Mouse (Mus musculus) activated CD4-positive, CD25-positive, alpha-beta regulatory T cell, adult 4 months (primary cell): ENCODE data around the gene Bok. TPM values are rescaled to one million over a fixed set of nuclear protein-coding genes. Genes with fewer than 3 reads are reported as not detected.
"Not testable (repeated sequence)": the region's sequence is repeated elsewhere in the genome, so short reads cannot be mapped to it uniquely, and the experiment has no call there.

Experiments
- ATAC-seq: one replicate; pipeline ENCODE4 v1.8.0; 2017
- polyA plus RNA-seq, 2 experiments: library from polyadenylated mRNA; unstranded; fragments of 100-300 nt; shearing (Covaris generic); gene quantifications; one replicate each; pipeline ENCODE4 v1.2.1; 2017

Gene Bok
- not detected for polyA plus RNA-seq

GRCm38 (mm10) chr1:93685401-93686244 lies at the start of gene Bok:
Gene Bok (plus strand): TSS chr1:93685660.
- no peak for ATAC-seq

DNA sequence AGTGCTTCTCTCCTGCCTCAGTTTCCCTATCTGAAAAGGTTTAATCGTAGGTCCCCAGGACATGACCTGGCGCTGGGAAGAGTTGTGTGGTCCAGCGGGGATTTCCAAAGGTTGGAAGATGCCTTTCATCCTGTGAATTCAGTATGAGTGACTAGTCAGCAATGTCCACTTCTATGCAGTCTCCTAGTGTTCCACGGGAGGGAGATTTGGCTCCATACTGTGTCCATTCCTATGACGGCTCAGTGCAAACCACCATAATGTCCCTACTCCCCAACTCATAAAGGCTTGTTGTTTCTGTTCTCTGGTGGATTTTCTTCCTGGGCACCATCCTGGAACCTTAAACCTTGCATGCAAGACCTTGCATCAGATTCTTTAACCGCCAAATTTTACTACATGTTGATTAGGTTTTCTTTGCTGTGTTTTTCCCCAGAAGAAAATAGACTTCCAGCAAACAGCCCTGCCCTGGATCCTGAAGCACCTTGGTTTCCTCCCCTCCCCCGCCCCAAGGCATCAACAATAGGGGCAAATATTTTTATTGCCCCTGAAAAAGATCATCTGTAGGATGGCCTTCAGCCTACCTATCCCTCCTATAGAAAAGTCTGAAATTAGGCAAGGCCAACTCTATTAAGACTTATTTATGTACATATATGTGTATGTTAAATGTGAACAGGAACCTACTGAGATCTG lies 49.1 kb upstream of the Bok start:
- no peak for ATAC-seq

GRCm38 (mm10) chr1:93641978-93642377 lies 43.5 kb upstream of the Bok start:
- ATAC-seq, result no peak

DNA sequence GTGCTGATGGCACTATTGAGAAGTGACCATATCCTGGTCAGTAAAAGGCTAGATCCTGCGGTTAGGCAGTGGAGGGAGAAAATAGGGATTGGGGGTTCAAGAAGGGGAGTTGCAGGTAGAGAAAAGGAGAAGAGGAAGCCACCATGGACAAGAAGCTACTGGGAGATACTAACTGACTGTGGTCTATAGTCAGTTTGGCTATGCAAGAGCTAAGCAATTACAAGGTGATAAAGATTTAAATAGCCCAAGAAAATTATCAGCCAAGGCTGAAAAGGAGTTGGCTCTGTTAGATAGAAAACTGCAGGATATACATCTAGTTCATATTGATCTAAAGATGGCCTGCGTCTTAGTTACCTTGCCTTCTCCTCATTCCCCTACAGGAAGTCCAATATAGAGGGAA lies 42.8 kb upstream of the Bok start:
- ATAC-seq, result no peak

DNA sequence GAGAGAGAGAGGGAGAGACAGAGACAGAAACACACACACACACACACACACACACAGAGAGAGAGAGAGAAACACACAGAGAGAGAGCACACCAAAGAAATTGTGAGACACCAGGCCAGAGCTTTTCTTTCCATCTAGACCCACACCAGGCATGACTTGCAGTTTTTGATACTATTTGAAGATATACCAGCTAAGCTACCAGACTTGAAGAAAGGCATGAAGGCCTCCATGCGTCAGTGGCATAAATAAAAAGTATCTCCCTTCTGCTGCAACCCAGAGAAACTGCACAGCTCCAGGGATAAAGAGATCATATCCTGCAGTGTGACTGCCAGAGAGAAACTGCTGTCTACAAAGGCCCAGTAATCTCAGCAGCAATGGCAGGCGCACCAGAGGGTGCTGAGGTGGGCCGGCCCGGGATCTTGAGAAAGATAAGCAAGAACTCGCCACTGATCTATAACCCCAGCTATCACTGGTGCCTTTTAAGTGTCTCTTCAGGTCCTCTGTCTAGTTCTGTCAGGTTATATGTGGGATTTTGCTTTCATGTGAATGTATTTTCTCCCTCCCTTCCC lies 35.8 kb upstream of the Bok start:
- ATAC-seq, result no peak

DNA sequence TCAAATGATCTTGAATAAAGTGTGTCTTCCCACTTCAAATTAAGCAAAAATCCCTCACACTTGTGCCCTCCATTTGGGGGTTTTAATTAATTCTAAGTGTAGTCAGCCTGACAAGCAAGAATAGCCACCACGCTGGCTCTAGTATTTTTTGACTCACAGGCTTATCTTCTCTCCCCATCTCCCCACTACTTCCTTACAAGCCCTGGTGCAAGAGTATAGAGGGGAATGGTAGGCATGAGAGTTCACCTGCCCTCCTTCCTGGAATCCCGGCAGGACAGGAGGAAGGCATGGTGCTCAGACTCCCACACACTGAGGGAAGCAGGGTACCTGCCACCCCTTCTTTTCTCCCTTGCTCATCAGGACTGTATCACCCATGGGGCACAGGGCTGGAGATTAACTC lies 31.2 kb upstream of the Bok start:
- ATAC-seq, result no peak

GRCm38 (mm10) chr1:93654798-93655197 lies 30.7 kb upstream of the Bok start:
- ATAC-seq, result no peak

DNA sequence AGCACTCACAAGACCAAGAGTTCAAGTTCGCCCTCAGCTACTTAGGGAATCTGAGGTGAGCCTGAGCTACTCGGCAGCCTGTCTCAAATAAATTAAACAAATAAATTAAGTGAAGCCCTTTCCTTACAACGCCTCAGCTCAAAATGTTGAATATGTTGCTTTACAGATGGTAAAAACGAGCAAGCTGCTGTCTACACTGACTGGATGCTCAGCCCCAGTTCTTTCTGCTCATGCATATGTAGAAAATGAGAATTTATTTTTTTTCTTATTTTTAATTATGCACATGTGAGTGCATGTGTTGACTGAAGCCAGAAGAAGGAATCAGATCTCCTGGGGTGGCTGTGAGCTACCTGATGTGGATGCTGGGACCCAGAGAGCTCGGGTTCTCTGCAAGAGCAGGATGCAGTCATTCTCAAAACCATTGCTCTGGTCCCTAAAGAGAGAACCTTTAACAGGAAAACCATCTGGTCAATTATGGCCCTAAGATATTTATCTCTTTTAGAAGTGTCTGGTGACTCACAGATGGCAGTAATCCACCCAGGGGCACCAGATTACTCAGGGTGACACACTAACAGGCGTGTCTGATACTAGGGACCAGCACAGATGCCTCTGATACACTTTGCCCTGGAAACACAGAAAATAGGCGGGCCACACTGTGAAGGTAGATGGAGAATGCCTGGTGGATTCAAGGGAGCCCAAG lies 29.0 kb upstream of the Bok start:
- ATAC-seq, result no peak

DNA sequence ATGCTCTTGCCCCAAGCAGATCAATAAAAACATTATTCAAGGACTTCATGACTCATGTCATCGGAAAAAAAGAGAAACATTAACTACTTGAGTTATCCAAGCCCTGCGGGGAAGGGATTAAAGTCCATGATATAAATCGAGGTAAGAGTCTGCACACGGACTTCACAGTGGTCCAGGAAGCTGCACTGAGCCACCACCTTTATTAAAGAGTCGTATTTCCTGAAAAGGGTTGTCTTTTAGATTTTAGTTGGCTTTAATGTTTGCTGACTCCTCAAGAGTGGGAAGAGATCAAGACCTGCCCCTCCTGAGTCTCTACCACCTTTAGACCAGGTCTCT lies 28.5 kb upstream of the Bok start:
- no peak for ATAC-seq

DNA sequence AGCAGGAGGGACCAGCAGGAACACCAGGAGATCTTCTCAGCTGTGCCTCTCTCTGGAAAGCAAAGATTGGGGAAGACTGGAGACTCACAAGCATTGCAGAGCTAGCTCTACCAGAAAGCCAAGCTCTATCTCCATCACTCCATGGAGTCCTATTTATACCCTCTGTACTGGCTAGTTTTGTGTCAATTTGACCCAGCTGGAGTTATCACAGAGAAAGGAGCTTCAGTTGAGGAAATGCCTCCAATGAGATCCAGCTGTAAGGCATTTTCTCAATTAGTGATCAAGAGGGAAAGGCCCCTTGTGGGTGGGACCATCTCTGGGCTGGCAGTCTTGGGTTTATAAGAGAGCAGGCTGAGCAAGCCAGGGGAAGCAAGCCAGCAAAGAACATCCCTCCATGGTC lies 26.9 kb upstream of the Bok start, which contains the start of gene Stk25:
Gene Stk25, minus strand, starts transcription at position 101 of the 400 bp plus-strand sequence.
- not testable (repeated sequence) for ATAC-seq

GRCm38 (mm10) chr1:93667760-93668400 lies 17.6 kb upstream of the Bok start:
- no peak for ATAC-seq

DNA sequence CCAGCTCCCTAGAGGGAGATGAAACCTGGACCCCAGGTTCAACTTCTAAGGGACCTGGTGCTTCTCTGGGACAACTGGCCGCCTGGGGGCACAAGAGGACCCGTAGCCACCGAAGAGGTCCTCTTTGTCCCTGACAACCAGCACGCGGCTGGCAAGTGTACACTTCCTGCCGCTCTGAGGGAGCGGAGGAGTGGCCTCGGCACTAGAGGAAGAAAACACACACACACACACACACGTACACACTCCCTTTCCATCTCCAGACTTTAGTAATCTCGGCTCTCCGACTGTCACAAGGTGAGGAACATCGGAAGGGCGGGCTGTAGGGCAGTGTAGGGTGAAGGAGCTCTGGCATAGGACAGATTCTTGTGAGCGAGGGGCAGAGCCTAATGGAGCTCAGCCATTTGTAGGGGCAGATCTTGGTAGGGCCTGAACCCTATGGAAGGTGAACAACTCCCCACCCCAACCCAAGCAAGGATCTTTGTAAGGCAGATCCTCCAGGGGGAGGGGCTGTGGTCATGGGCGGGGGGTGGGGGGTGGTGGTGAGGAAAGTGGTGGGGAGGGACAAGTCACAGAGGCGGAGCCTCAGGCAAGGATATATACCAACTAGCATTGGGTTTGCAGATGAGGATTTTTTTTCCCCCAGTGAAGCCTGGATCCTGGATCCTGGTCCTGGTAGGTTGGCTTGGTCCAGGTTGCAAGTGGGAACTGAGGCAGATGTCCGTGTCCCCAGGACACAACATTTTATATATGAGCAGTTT lies 16.5 kb upstream of the Bok start:
- peak; percentile 78 for ATAC-seq

DNA sequence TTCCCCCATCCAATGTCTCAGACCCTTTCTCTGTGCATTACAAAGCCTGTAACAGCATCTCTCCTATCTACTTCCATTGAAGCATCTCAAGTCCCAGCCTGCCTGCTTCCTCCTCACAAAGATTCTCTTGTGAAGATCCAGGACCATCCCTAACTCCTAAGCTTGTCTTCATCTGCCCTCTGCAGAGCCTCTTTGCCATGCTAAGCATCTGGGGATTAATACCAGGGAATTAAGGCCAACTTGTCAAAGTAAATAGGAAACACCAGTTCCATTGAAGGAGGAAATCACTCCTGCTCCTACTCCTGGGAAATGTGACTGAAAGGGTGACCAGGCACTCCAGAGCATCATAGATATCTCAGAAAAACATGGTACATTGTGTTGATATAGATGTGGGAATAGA lies 15.5 kb upstream of the Bok start:
- no peak for ATAC-seq

GRCm38 (mm10) chr1:93672682-93673081 lies 12.8 kb upstream of the Bok start:
- ATAC-seq, result no peak

DNA sequence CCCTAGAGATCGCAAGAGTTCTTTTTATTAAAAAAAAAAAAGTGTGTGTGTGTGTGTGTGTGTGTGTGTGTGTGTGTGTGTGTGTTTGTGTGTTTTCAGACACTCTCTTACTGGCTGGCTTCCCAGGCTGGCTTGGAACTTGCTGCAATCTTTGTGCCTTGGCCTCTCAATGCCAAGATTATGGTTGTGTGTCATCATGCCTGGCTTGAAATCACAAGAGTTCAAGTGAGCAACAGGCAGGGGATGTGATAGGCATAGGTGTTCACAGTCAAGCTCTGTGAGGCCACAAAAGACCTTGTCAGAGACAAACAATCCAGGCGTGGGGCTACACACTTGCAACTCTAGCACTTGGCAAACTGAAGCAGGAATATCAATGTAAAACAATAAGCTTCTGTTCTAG lies 7.1 kb upstream of the Bok start:
- ATAC-seq, result no peak

DNA sequence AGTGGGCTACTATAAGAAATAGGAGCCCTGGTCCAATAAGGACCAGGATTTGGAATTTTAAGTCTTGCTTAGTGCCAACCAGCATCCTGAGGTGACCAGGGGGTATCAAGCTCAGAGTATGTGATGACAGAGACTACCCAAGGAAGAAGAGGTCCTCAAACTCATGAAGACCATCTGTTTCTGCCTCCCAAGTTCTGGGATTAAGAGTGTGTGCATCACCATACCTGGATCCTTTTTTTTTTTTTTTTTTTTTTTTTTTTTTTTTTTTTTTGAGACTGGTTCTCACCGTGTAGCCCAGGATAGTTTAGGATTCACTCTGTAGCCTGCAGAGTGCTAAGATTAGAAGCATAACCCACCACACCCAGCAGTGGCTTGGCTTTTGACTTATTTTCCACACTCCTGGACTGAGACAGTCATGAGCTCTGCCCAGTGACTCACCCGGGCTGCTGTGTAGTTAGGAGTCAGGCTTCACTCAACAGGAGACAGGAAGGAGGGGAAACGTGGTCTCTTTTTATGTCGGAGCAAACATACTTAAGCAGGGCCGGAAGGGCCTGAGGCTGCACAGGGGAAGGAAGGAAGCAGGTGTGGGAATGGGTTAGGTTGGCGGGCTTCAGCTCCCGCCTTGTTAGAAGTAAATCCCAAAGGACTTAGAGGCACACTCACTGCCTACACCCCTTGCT lies 5.4 kb upstream of the Bok start:
- ATAC-seq, result no peak

DNA sequence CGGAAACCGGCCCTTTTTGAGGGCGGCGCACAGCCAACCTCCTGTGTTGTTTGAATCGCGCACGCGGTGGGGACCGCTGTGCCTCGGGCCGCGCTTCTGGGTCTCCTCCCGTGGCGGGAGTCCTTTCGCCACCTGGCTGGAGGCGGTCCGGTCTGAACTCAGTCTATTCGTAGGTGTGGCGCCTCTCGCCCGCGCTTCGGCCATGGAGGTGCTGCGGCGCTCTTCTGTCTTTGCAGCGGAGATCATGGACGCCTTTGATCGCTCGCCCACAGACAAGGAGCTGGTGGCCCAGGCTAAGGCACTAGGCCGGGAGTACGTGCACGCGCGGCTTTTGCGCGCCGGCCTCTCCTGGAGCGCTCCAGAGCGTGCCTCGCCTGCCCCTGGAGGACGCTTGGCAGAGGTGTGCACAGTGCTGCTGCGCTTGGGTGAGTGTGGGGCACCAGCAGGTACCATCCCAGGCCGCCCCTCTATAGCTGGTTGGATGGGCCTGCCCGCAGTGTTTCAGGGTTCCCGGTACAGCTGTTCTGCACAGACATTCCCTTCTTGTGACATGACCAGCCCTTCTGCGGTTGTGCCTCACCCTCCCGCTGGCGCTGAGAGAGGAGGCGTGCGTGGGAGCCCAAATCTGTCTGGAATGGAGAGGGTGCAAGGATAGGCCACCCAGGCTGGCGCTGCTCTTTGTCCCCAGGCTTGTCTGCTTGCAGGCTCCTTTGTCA lies 943 bp downstream of the Bok start:
- no peak for ATAC-seq

DNA sequence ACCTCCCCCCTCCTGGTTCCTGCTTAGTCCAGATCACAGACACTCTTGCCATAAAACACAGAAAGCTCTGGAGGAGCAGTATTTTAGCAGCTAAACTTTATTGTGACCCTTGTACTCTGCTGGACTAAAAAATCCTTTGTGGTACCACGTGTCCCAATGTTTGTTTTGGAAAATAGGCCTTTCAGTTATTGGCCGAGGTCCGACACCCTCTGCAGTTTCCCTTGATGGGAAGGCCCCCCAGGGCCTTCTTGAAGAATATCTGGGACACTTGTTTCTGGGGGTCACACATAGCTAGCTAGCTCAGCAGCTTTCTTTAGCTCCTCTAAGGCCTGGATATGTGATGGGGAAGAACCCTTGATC lies 1.5 kb downstream of the Bok start:
- no peak for ATAC-seq

DNA sequence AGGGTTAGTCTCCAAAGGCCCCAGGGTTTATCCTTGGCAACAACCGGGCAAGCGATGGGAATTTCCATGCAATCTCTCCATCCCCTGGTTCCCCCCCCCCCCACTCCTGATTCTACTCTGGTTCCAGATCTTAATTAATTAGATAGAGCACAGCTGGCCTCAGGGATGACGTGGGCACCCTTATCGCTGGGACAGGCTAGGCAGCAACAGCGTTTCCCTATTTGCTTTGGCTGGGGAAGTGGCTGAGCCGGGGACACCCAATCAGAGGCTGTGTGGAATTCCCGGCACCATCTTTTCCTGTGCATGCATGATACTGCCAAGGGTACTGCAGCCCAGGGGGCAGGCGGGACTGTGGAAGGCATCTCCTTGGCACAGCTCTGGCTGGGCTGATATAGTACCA lies 2.7 kb downstream of the Bok start:
- no peak for ATAC-seq

GRCm38 (mm10) chr1:93689901-93690496 lies 4.5 kb downstream of the Bok start:
- ATAC-seq, result no peak
